Mouse (Mus musculus): ENCODE results near the gene Wipf1.

DNA sequence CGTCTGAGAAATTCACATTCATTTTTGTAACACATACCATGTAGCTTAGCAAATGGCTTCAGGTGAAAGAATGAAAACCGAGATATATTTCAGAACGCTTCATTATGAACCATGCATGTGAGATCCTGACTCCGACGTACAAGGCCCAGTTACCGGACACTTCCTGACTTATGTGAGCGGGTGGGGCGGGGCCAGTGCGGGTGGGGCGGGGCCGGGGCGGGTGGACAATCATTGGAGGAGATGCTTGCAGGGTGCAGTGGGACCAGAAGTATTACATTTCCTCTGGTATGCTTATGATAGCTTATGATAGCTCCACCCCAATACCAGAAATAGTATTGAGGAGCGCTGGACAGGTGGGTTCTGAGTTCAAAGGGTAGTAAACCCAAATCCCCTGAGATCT lies 74.9 kb downstream of the Wipf1 start:
- no peak for TF ChIP-seq CTCF (IDR thresholded peaks at IDR 0.05; ENCODE audit: control insufficient read depth, insufficient read depth, low read length)
- TF ChIP-seq POLR2A (IDR thresholded peaks at IDR 0.05; ENCODE audit: borderline replicate concordance, control insufficient read depth, low read depth, low read length), result no peak
